Mouse (Mus musculus) CH12.LX (cell line): Measurements from ENCODE around the gene Olfr967. TPM values are rescaled to one million over a fixed set of nuclear protein-coding genes. Genes with fewer than 3 reads are reported as not detected.

Source experiments
- DNase-seq: peaks from one replicate; pipeline ENCODE4 v3.0.0-alpha.2; 2013; ENCODE audit errors: extremely low read depth
- H3K27ac ChIP-seq: 2 replicates; pipeline ENCODE4 v1.5.1; 2012; ENCODE audit warnings: low read depth, mild to moderate bottlenecking, control low read depth, moderate library complexity; ENCODE audit not compliant: insufficient read depth
- H3K27me3 ChIP-seq: replicated peaks from 2 replicates; pipeline ENCODE3; 2012; ENCODE audit warnings: inconsistent platforms
- H3K36me3 ChIP-seq, 2 experiments: replicated peaks in 1 of 2; 2 replicates each; pipeline versions ENCODE3 to v1.6.1; 2012; ENCODE audit warnings: inconsistent platforms in 1 of 2, low read length in 1 of 2, mild to moderate bottlenecking in 1 of 2, mixed read lengths in 1 of 2, moderate library complexity in 1 of 2; ENCODE audit not compliant: control insufficient read depth in 1 of 2, insufficient read depth in 1 of 2
- H3K4me1 ChIP-seq, 2 experiments: 2 replicates each; pipeline ENCODE4 v1.6.1; 2012; ENCODE audit warnings: inconsistent platforms in 1 of 2, moderate library complexity in 1 of 2; ENCODE audit not compliant: insufficient read depth in 2 of 2, control insufficient read depth in 1 of 2
- H3K4me2 ChIP-seq: 2 replicates; pipeline ENCODE4 v1.6.1; 2012; ENCODE audit warnings: low read depth, mild to moderate bottlenecking, control low read depth; ENCODE audit not compliant: poor library complexity, insufficient read depth, severe bottlenecking
- H3K4me3 ChIP-seq, 3 experiments: fragments of 150-350 bp in 1 of 3; sonication (generic) in 1 of 3; replicated peaks in 1 of 3; 2 replicates each; pipeline versions ENCODE3 to v1.5.1; 2011 to 2012; ENCODE audit warnings: low read depth in 2 of 3, low read length in 2 of 3, mild to moderate bottlenecking in 2 of 3, moderate library complexity in 2 of 3, control low read depth in 1 of 3, improper control_type of control experiment in 1 of 3, inconsistent platforms in 1 of 3, mixed read lengths in 1 of 3; ENCODE audit not compliant: poor library complexity in 1 of 3
- H3K79me2 ChIP-seq: replicated peaks from 2 replicates; pipeline ENCODE4 v1.6.1; 2012; ENCODE audit warnings: mild to moderate bottlenecking, moderate library complexity; ENCODE audit not compliant: control insufficient read depth, poor library complexity, insufficient read depth, severe bottlenecking; ENCODE audit errors: extremely low read depth
- H3K9ac ChIP-seq: 2 replicates; pipeline ENCODE4 v1.6.1; 2012; ENCODE audit warnings: low read depth, mild to moderate bottlenecking, control low read depth, moderate library complexity; ENCODE audit not compliant: insufficient read depth
- H3K9me3 ChIP-seq: replicated peaks from 2 replicates; pipeline ENCODE3; 2012; ENCODE audit warnings: low read length, inconsistent platforms, mixed read lengths
- CHD1 ChIP-seq: IDR thresholded peaks from 2 replicates; pipeline ENCODE4 v1.6.1; 2012; ENCODE audit warnings: low read depth, low read length, improper control_type of control experiment, inconsistent platforms
- CTCF ChIP-seq, 2 experiments: IDR thresholded peaks in 1 of 2; conservative IDR thresholded peaks in 1 of 2; 2 replicates each; pipeline ENCODE4 v1.5.1; 2011 to 2012; ENCODE audit warnings: low read depth in 2 of 2, low read length in 2 of 2, improper control_type of control experiment in 1 of 2, inconsistent platforms in 1 of 2, mild to moderate bottlenecking in 1 of 2, moderate library complexity in 1 of 2
- E2F4 ChIP-seq: IDR thresholded peaks from 2 replicates; pipeline ENCODE4 v1.6.1; 2011; ENCODE audit warnings: low read depth, low read length, improper control_type of control experiment; ENCODE audit not compliant: insufficient replicate concordance
- EP300 ChIP-seq: IDR thresholded peaks from 2 replicates; pipeline ENCODE4 v1.6.1; 2011; ENCODE audit warnings: low read length, improper control_type of control experiment
- ETS1 ChIP-seq: conservative IDR thresholded peaks from 2 replicates; pipeline ENCODE4 v1.6.1; 2012; ENCODE audit warnings: low read depth, mild to moderate bottlenecking, inconsistent platforms, low read length, improper control_type of control experiment, moderate library complexity
- GABPA ChIP-seq: IDR thresholded peaks from 2 replicates; pipeline ENCODE4 v1.6.1; 2012; ENCODE audit warnings: low read depth, low read length, improper control_type of control experiment, inconsistent platforms; ENCODE audit not compliant: insufficient replicate concordance
- IRF4 ChIP-seq: IDR thresholded peaks from 2 replicates; pipeline ENCODE4 v1.6.1; 2014; ENCODE audit warnings: low read depth, mild to moderate bottlenecking, inconsistent platforms, low read length, improper control_type of control experiment
- JUN ChIP-seq: IDR thresholded peaks from 2 replicates; pipeline ENCODE4 v1.6.1; 2011; ENCODE audit warnings: low read depth, mild to moderate bottlenecking, low read length, improper control_type of control experiment, moderate library complexity; ENCODE audit not compliant: insufficient read depth
- JUND ChIP-seq: conservative IDR thresholded peaks from 2 replicates; pipeline ENCODE4 v1.6.1; 2011; ENCODE audit warnings: low read depth, low read length, improper control_type of control experiment
- MAFK ChIP-seq: IDR thresholded peaks from 2 replicates; pipeline ENCODE4 v1.6.1; 2011; ENCODE audit warnings: low read length, improper control_type of control experiment; ENCODE audit not compliant: insufficient replicate concordance
- MAZ ChIP-seq: IDR thresholded peaks from 2 replicates; pipeline ENCODE4 v1.6.1; 2012; ENCODE audit warnings: low read depth, mild to moderate bottlenecking, inconsistent platforms, low read length, improper control_type of control experiment, moderate library complexity
- MEF2A ChIP-seq: IDR thresholded peaks from 2 replicates; pipeline ENCODE4 v1.6.1; 2014; ENCODE audit warnings: low read depth, mild to moderate bottlenecking, inconsistent platforms, low read length, improper control_type of control experiment, borderline replicate concordance
- MXI1 ChIP-seq: IDR thresholded peaks from 2 replicates; pipeline ENCODE4 v1.6.1; 2011; ENCODE audit warnings: mild to moderate bottlenecking, low read depth, low read length, improper control_type of control experiment
- MYC ChIP-seq: IDR thresholded peaks from 2 replicates; pipeline ENCODE4 v1.6.1; 2011; ENCODE audit warnings: low read depth, mild to moderate bottlenecking, improper control_type of control experiment, low read length
- PAX5 ChIP-seq: IDR thresholded peaks from 2 replicates; pipeline ENCODE4 v1.6.1; 2012; ENCODE audit warnings: low read length, inconsistent platforms, mixed read lengths
- POLR2A ChIP-seq: IDR thresholded peaks from 2 replicates; pipeline ENCODE4 v1.6.1; 2011; ENCODE audit warnings: low read depth, mild to moderate bottlenecking, improper control_type of control experiment, low read length
- RAD21 ChIP-seq: IDR thresholded peaks from 2 replicates; pipeline ENCODE4 v1.6.1; 2011; ENCODE audit warnings: low read depth, mild to moderate bottlenecking, low read length, improper control_type of control experiment, moderate library complexity
- RCOR1 ChIP-seq: conservative IDR thresholded peaks from 2 replicates; pipeline ENCODE4 v1.6.1; 2012; ENCODE audit warnings: low read depth, mild to moderate bottlenecking, inconsistent platforms, low read length, improper control_type of control experiment
- SMC3 ChIP-seq: IDR thresholded peaks from 2 replicates; pipeline ENCODE4 v1.6.1; 2011; ENCODE audit warnings: low read depth, low read length, improper control_type of control experiment
- TCF12 ChIP-seq: IDR thresholded peaks from 2 replicates; pipeline ENCODE4 v1.6.1; 2014; ENCODE audit warnings: low read depth, mild to moderate bottlenecking, inconsistent platforms, low read length, improper control_type of control experiment
- UBTF ChIP-seq: IDR thresholded peaks from 2 replicates; pipeline ENCODE4 v1.6.1; 2012; ENCODE audit warnings: low read depth, mild to moderate bottlenecking, inconsistent platforms, low read length, improper control_type of control experiment, moderate library complexity
- ZC3H11A ChIP-seq: IDR thresholded peaks from 2 replicates; pipeline ENCODE4 v1.6.1; 2012; ENCODE audit warnings: low read depth, mild to moderate bottlenecking, inconsistent platforms, low read length, improper control_type of control experiment
- ZMIZ1 ChIP-seq: IDR thresholded peaks from 2 replicates; pipeline ENCODE4 v1.6.1; 2012; ENCODE audit warnings: low read depth, mild to moderate bottlenecking, inconsistent platforms, low read length, improper control_type of control experiment
- dilution Hi-C: fragments of 300-500 bp; cut with MboI; formaldehyde crosslinking; loops from 2 replicates; pipeline ENCODE4 v1.14.3; 2020; ENCODE audit warnings: low sequenced_read_pairs; ENCODE audit not compliant: extremely low pct_unique_long_range_greater_than_20kb, extremely low pct_ligation_motif_present
- in situ Hi-C: fragments of 300-500 bp; cut with MboI; formaldehyde crosslinking; loops from 3 replicates; pipeline ENCODE4 v1.14.3; 2019; ENCODE audit warnings: low sequenced_read_pairs, low pct_ligation_motif_present, low pct_unique_long_range_greater_than_20kb, mixed read lengths
- polyA plus RNA-seq: library from polyadenylated mRNA; unstranded; fragments of >175 nt; gene quantifications from 2 replicates; pipeline ENCODE4 v1.2.1, GENCODE M21; 2012; ENCODE audit warnings: low read depth; ENCODE audit not compliant: insufficient read length
- total RNA-seq, 2 experiments: library from RNA; depleted of rRNA; stranded (reverse); fragments of 300-350 nt in 1 of 2; fragments of >200 nt in 1 of 2; gene quantifications; 2 replicates each; pipeline ENCODE4 v1.2.3; 2012 to 2014

Olfr967 gene
- total and polyA plus RNA-seq, 3 experiments = not detected

- Histone ChIP-seq H3K4me2 (no peak within 1 kb of the TSS), H3K79me2 (no peaks in the 10 kb centered on the region), H3K27me3 (no peaks in the 10 kb centered on the region), H3K4me3 (no peak within 1 kb of the TSS), H3K4me1 (no peaks in the 10 kb centered on the region), H3K9ac (no peak within 1 kb of the TSS), H3K9me3 (no peaks in the 10 kb centered on the region), H3K36me3 (no peaks in the 10 kb centered on the region), H3K27ac (no peak within 1 kb of the TSS)
- dilution Hi-C loops = no loop called here
- no peak for TF ChIP-seq JUN
- TF ChIP-seq ETS1 = no peak
- no peak for TF ChIP-seq RAD21
- no peak for TF ChIP-seq EP300
- TF ChIP-seq MAFK = no peak
- TF ChIP-seq JUND = no peak
- TF ChIP-seq ZMIZ1 = no peak
- TF ChIP-seq MYC = no peak
- no peak for TF ChIP-seq SMC3
- in situ Hi-C loops = no loop called here
- DNase-seq = no peak
Observed at GRCm38 (mm10) chr9:39730678-39731077, 15.4 kb upstream of the Olfr967 start, which contains the start of gene Olfr150. Gene Olfr150, plus strand, starts transcription at chr9:39730978.

GRCm38 (mm10) chr9:39740741-39741140 lies 5.3 kb upstream of the Olfr967 start:
- H3K36me3 ChIP-seq = no peaks in the 10 kb centered on the region
- in situ Hi-C loops = no loop called here
- dilution Hi-C loops = no loop called here

More at GRCm38 (mm10) chr9:39740741-39741140, 5.3 kb upstream of the Olfr967 start:
- H3K27ac ChIP-seq = no peak overlapping the region
- no peaks in the 10 kb centered on the region for H3K9me3 ChIP-seq
- H3K4me3 ChIP-seq = no peak overlapping the region
- no peaks in the 10 kb centered on the region for H3K4me1 ChIP-seq
- H3K27me3 ChIP-seq = no peaks in the 10 kb centered on the region
- DNase-seq = no peak
- H3K79me2 ChIP-seq = no peaks in the 10 kb centered on the region
- TF ChIP-seq SMC3 (no peak), RCOR1 (no peak), ZMIZ1 (no peak), UBTF (no peak), CHD1 (no peak), CTCF (conservative IDR thresholded peaks at IDR 0.05 in 1 of 2, IDR thresholded peaks at IDR 0.05 in 1 of 2; ENCODE audit: low read depth in 2 of 2, low read length in 2 of 2) (no peak), ZC3H11A (no peak), MYC (no peak), GABPA (no peak), POLR2A (no peak), TCF12 (no peak), MAZ (no peak), MXI1 (no peak), E2F4 (no peak), RAD21 (no peak), MAFK (no peak), MEF2A (no peak), IRF4 (no peak), ETS1 (no peak), PAX5 (no peak)
- no peak overlapping the region for H3K9ac ChIP-seq
- H3K4me2 ChIP-seq = no peak overlapping the region
